Mouse (Mus musculus) thymus, postnatal 0 days (tissue): ENCODE data around the gene Apol10a. TPM values are rescaled to one million over a fixed set of nuclear protein-coding genes. Genes with fewer than 3 reads are reported as not detected.
A peak's percentile ranks its signal among the peaks of the same experiment; 100 is the strongest.
"Not testable (repeated sequence)": the region's sequence is repeated elsewhere in the genome, so short reads cannot be mapped to it uniquely, and the experiment has no call there.

ENCODE experiments used
- DNase-seq: peaks from one replicate; pipeline ENCODE4 v3.0.0-alpha.2; 2015; ENCODE audit warnings: low spot score
- polyA plus RNA-seq: library from polyadenylated mRNA; unstranded; fragments of >200 nt; fragmentation: Nextera tagmentation; extraction: Ambion mirVana; gene quantifications from 2 replicates; pipeline ENCODE4 v1.2.1, GENCODE M21; 2015

Apol10a gene
- 0.05 TPM in 1 of 2 replicates, not detected in the other for polyA plus RNA-seq

- DNase-seq, result not testable (repeated sequence)
Observed at GRCm38 (mm10) chr15:77476693-77477092, at the start of gene Apol10a. TSS of gene Apol10a (plus strand) at chr15:77477047.

GRCm38 (mm10) chr15:77428690-77429448, 48.0 kb upstream of the Apol10a start:
- not testable (repeated sequence) for DNase-seq

GRCm38 (mm10) chr15:77444746-77445145, 32.1 kb upstream of the Apol10a start:
- DNase-seq, result not testable (repeated sequence)

- not testable (repeated sequence) for DNase-seq
Observed at GRCm38 (mm10) chr15:77445668-77446067, 31.2 kb upstream of the Apol10a start.

GRCm38 (mm10) chr15:77447392-77447791, 29.5 kb upstream of the Apol10a start, which contains the start of gene Apol7b:
TSS of gene Apol7b (minus strand) at chr15:77447492.
- not testable (repeated sequence) for DNase-seq

- peak; percentile 6 for DNase-seq
Observed at GRCm38 (mm10) chr15:77449927-77450326, 26.9 kb upstream of the Apol10a start.

- not testable (repeated sequence) for DNase-seq
Observed at GRCm38 (mm10) chr15:77474699-77475390, 2.0 kb upstream of the Apol10a start.

GRCm38 (mm10) chr15:77482140-77482794, 5.4 kb downstream of the Apol10a start:
- no peak for DNase-seq

GRCm38 (mm10) chr15:77493181-77493580, 16.3 kb downstream of the Apol10a start:
- DNase-seq, result not testable (repeated sequence)

- not testable (repeated sequence) for DNase-seq
Observed at GRCm38 (mm10) chr15:77494694-77495093, 17.8 kb downstream of the Apol10a start.

GRCm38 (mm10) chr15:77507966-77508365, 31.1 kb downstream of the Apol10a start, which contains the start of gene Apol11a:
TSS of gene Apol11a (plus strand) at chr15:77508271.
- DNase-seq, result not testable (repeated sequence)

- not testable (repeated sequence) for DNase-seq
Observed at GRCm38 (mm10) chr15:77520596-77520995, 43.7 kb downstream of the Apol10a start.

- peak; percentile 45 for DNase-seq
Observed at GRCm38 (mm10) chr15:77523186-77523843, 46.5 kb downstream of the Apol10a start.

- DNase-seq, result no peak
Observed at GRCm38 (mm10) chr15:77533216-77533615, 56.4 kb downstream of the Apol10a start, which contains the start of gene Apol7c. TSS of gene Apol7c (minus strand) at chr15:77533316.

- not testable (repeated sequence) for DNase-seq
Observed at GRCm38 (mm10) chr15:77539221-77539620, 62.4 kb downstream of the Apol10a start.

Other genes with a start within 250 kb of the Apol10a start
- 6.5 and 8.4 TPM in 2 replicates for gene Rbfox2, start 170.0 kb upstream of the Apol10a start, polyA plus RNA-seq
- 0.15 TPM in 1 of 2 replicates, not detected in the other for gene Apol7a, start 77.9 kb upstream of the Apol10a start, polyA plus RNA-seq
- gene Apol9a, start 65.9 kb upstream of the Apol10a start, polyA plus RNA-seq, result 0.69 and 0.90 TPM in 2 replicates
- gene Apol7b, start 29.6 kb upstream of the Apol10a start, polyA plus RNA-seq, result 0.27 and 0.46 TPM in 2 replicates
- 0.09 and 0.27 TPM in 2 replicates for gene Apol11a, start 31.2 kb downstream of the Apol10a start, polyA plus RNA-seq
- gene Apol7c, start 56.3 kb downstream of the Apol10a start, polyA plus RNA-seq, result 11.8 and 13.3 TPM in 2 replicates
- not detected in 2 replicates for gene 1700025B11Rik, start 84.8 kb downstream of the Apol10a start, polyA plus RNA-seq
- 0.49 and 0.59 TPM in 2 replicates for gene Apol10b, start 119.1 kb downstream of the Apol10a start, polyA plus RNA-seq
- gene Gm36245, start 122.2 kb downstream of the Apol10a start, polyA plus RNA-seq, result not detected in 2 replicates
- 0.16 and 0.24 TPM in 2 replicates for gene Apol11b, start 166.2 kb downstream of the Apol10a start, polyA plus RNA-seq
- 7.2 and 8.1 TPM in 2 replicates for gene Apol7e, start 221.8 kb downstream of the Apol10a start, polyA plus RNA-seq